Mouse (Mus musculus): ENCODE results near the gene Rnf38. TPM values are rescaled to one million over a fixed set of nuclear protein-coding genes. Genes with fewer than 3 reads are reported as not detected.

The Rnf38 gene
- 10 to 100 TPM; 59.5 to 62.4 TPM for polyA plus RNA-seq (2017; shearing (Covaris generic))

GRCm38 (mm10) chr4:44233713-44234003, at the start of gene Rnf38:
TSS of gene Rnf38 (minus strand) at chr4:44233789.

GRCm38 (mm10) chr4:44083945-44084344, 149.6 kb downstream of the Rnf38 start, which contains the start of gene Gne:
TSS of gene Gne (minus strand) at chr4:44084177.

Other genes with a start within 250 kb of the Rnf38 start
- 100 to 1,000 TPM; 154 to 183 TPM for gene Clta, start 229.3 kb downstream of the Rnf38 start, polyA plus RNA-seq (2017; shearing (Covaris generic))
- 10 to 100 TPM; 60.5 to 63.1 TPM for gene Gne, start 149.6 kb downstream of the Rnf38 start, polyA plus RNA-seq (2017; shearing (Covaris generic))
- gene Melk, start 67.1 kb upstream of the Rnf38 start, polyA plus RNA-seq (2017; shearing (Covaris generic)): 1 to 10 TPM in 1 of 2 experiments, under 1 TPM in 1; 0.91 to 3.8 TPM

Measured in inflammation-experienced regulatory T-cells (primary cell).